Mouse (Mus musculus): Measurements from ENCODE around the gene Dnajc11.
A peak's percentile ranks its signal among the peaks of the same experiment; 100 is the strongest.

Gene Dnajc11

GRCm38 (mm10) chr4:151985886-151986285 lies 52.4 kb downstream of the Dnajc11 start:
- DNase-seq (ENCODE audit: low read depth, low spot score) = no peak

GRCm38 (mm10) chr4:151986650-151987049 lies 53.2 kb downstream of the Dnajc11 start:
- no peak for DNase-seq (ENCODE audit: low read depth, low spot score)

GRCm38 (mm10) chr4:151988014-151988341 lies 54.5 kb downstream of the Dnajc11 start:
- no peak for DNase-seq (ENCODE audit: low read depth, low spot score)

GRCm38 (mm10) chr4:151988342-151989109 lies 55.0 kb downstream of the Dnajc11 start, which contains the start of gene Thap3:
Gene Thap3, minus strand, starts transcription at chr4:151988997.
- peak; percentile 60 for DNase-seq (ENCODE audit: low read depth, low spot score)

- no peak for DNase-seq (ENCODE audit: low read depth, low spot score)
These were observed 55.6 kb downstream of the Dnajc11 start for GRCm38 (mm10) chr4:151989110-151989488.

- DNase-seq (ENCODE audit: low read depth, low spot score) = no peak
These were observed 58.6 kb downstream of the Dnajc11 start for GRCm38 (mm10) chr4:151992091-151992490.

- no peak for DNase-seq (ENCODE audit: low read depth, low spot score)
These were observed 59.5 kb downstream of the Dnajc11 start for GRCm38 (mm10) chr4:151993035-151993434.

- DNase-seq (ENCODE audit: low read depth, low spot score) = no peak
These were observed 61.0 kb downstream of the Dnajc11 start for GRCm38 (mm10) chr4:151994228-151995171.

- DNase-seq (ENCODE audit: low read depth, low spot score) = no peak
These were observed 62.1 kb downstream of the Dnajc11 start for GRCm38 (mm10) chr4:151995371-151996172.

- DNase-seq (ENCODE audit: low read depth, low spot score) = peak; percentile 100
These were observed 62.9 kb downstream of the Dnajc11 start, which contains the start of gene Phf13 for GRCm38 (mm10) chr4:151996173-151996950. Gene Phf13, minus strand, starts transcription at chr4:151996258.

- DNase-seq (ENCODE audit: low read depth, low spot score) = no peak
These were observed 63.4 kb downstream of the Dnajc11 start for GRCm38 (mm10) chr4:151996951-151997222.

GRCm38 (mm10) chr4:151997701-151998100 lies 64.2 kb downstream of the Dnajc11 start:
- DNase-seq (ENCODE audit: low read depth, low spot score) = no peak

GRCm38 (mm10) chr4:151999481-151999880 lies 66.0 kb downstream of the Dnajc11 start:
- DNase-seq (ENCODE audit: low read depth, low spot score) = peak; percentile 78

GRCm38 (mm10) chr4:152000906-152001305 lies 67.4 kb downstream of the Dnajc11 start:
- DNase-seq (ENCODE audit: low read depth, low spot score) = no peak

- DNase-seq (ENCODE audit: low read depth, low spot score) = no peak
These were observed 67.8 kb downstream of the Dnajc11 start for GRCm38 (mm10) chr4:152001335-152001734.

- no peak for DNase-seq (ENCODE audit: low read depth, low spot score)
These were observed 68.6 kb downstream of the Dnajc11 start for GRCm38 (mm10) chr4:152002063-152002462.

- DNase-seq (ENCODE audit: low read depth, low spot score) = no peak
These were observed 72.6 kb downstream of the Dnajc11 start for GRCm38 (mm10) chr4:152006137-152006536.

GRCm38 (mm10) chr4:152006812-152007211 lies 73.3 kb downstream of the Dnajc11 start:
- no peak for DNase-seq (ENCODE audit: low read depth, low spot score)

GRCm38 (mm10) chr4:152007481-152008147 lies 74.1 kb downstream of the Dnajc11 start:
- no peak for DNase-seq (ENCODE audit: low read depth, low spot score)

GRCm38 (mm10) chr4:152008148-152008500 lies 74.6 kb downstream of the Dnajc11 start:
- no peak for DNase-seq (ENCODE audit: low read depth, low spot score)

GRCm38 (mm10) chr4:152008622-152009075 lies 75.2 kb downstream of the Dnajc11 start, which contains the start of gene Klhl21:
Gene Klhl21, plus strand, starts transcription at chr4:152008803.
- peak; percentile 91 for DNase-seq (ENCODE audit: low read depth, low spot score)
